Mouse (Mus musculus) cortical plate, adult 2 months (tissue): ENCODE measurements around the gene A630095N17Rik.

Experiments
- CTCF ChIP-seq: fragments of 200-500 bp; IDR thresholded peaks from 2 replicates; pipeline ENCODE4 v1.5.1; 2011; ENCODE audit warnings: mild to moderate bottlenecking, control low read depth, low read length; ENCODE audit not compliant: insufficient read depth; ENCODE audit errors: extremely low read depth
- POLR2A ChIP-seq: fragments of 200-500 bp; IDR thresholded peaks from 2 replicates; pipeline ENCODE4 v1.6.1; 2011; ENCODE audit warnings: mild to moderate bottlenecking, low read length, control low read depth; ENCODE audit not compliant: insufficient read depth; ENCODE audit errors: extremely low read depth

- TF ChIP-seq CTCF (no peak), POLR2A (no peak)
These were observed at the start of gene A630095N17Rik for GRCm38 (mm10) chr1:75231664-75232152.
